Mouse (Mus musculus) left cerebral cortex, adult 9 months (tissue): ENCODE data around the gene Veph1.
"Not testable (repeated sequence)": the region's sequence is repeated elsewhere in the genome, so short reads cannot be mapped to it uniquely, and the experiment has no call there.

Source experiments
- DNase-seq, 2 experiments: peaks; one replicate each; pipeline ENCODE4 v3.0.0; 2022; ENCODE audit warnings: low spot score in 2 of 2

The Veph1 gene

GRCm38 (mm10) chr3:66296545-66296944 lies at the start of gene Veph1:
Gene Veph1, minus strand, starts transcription at chr3:66296837.
- DNase-seq = no peak

- no peak for DNase-seq
Measured at GRCm38 (mm10) chr3:66340742-66341141, 44.1 kb upstream of the Veph1 start.

- DNase-seq = no peak
Measured at GRCm38 (mm10) chr3:66332401-66332729, 35.7 kb upstream of the Veph1 start.

- DNase-seq = peak in 1 of 2 experiments; percentile 67
Measured at GRCm38 (mm10) chr3:66331592-66332400, 35.2 kb upstream of the Veph1 start.

- no peak for DNase-seq
Measured at GRCm38 (mm10) chr3:66330896-66331579, 34.4 kb upstream of the Veph1 start.

- no peak for DNase-seq
Measured at GRCm38 (mm10) chr3:66325962-66326834, 29.6 kb upstream of the Veph1 start.

- DNase-seq = no peak
Measured at GRCm38 (mm10) chr3:66325486-66325951, 28.9 kb upstream of the Veph1 start.

- no peak for DNase-seq
Measured at GRCm38 (mm10) chr3:66314793-66315715, 18.4 kb upstream of the Veph1 start.

GRCm38 (mm10) chr3:66310586-66310985 lies 13.9 kb upstream of the Veph1 start:
- DNase-seq = no peak

GRCm38 (mm10) chr3:66309531-66309930 lies 12.9 kb upstream of the Veph1 start:
- DNase-seq = no peak

- DNase-seq = no peak
Measured at GRCm38 (mm10) chr3:66295236-66295635, 1.4 kb downstream of the Veph1 start.

- DNase-seq = no peak
Measured at GRCm38 (mm10) chr3:66294729-66295128, 1.9 kb downstream of the Veph1 start.

GRCm38 (mm10) chr3:66292356-66292946 lies 4.2 kb downstream of the Veph1 start:
- DNase-seq = no peak

GRCm38 (mm10) chr3:66263270-66263669 lies 33.4 kb downstream of the Veph1 start:
- DNase-seq = no peak

GRCm38 (mm10) chr3:66262319-66262718 lies 34.3 kb downstream of the Veph1 start:
- DNase-seq = no peak

- peak in 1 of 2 experiments; percentile 10 for DNase-seq
Measured at GRCm38 (mm10) chr3:66254504-66255105, 42.0 kb downstream of the Veph1 start.

GRCm38 (mm10) chr3:66251842-66252241 lies 44.8 kb downstream of the Veph1 start:
- no peak for DNase-seq

- DNase-seq = no peak
Measured at GRCm38 (mm10) chr3:66240476-66240875, 56.2 kb downstream of the Veph1 start.

- not testable (repeated sequence) for DNase-seq
Measured at GRCm38 (mm10) chr3:66236234-66236871, 60.3 kb downstream of the Veph1 start.
